Mouse (Mus musculus): ENCODE measurements around the gene Ifna16. TPM values are rescaled to one million over a fixed set of nuclear protein-coding genes. Genes with fewer than 3 reads are reported as not detected.

Gene Ifna16
- total RNA-seq, 2 experiments from 2014 or later, result not detected

GRCm38 (mm10) chr4:88642526-88642925 is 34.2 kb downstream of the Ifna16 start:
- DNase-seq, result no peak

GRCm38 (mm10) chr4:88641077-88641831 is 35.5 kb downstream of the Ifna16 start:
- peak; percentile 99 for DNase-seq

GRCm38 (mm10) chr4:88640704-88641076 is 36.0 kb downstream of the Ifna16 start:
- DNase-seq, result no peak

GRCm38 (mm10) chr4:88634311-88634710 is 42.4 kb downstream of the Ifna16 start, which contains the start of gene C87499:
TSS of gene C87499 (minus strand) at chr4:88634411.
- DNase-seq, result no peak

Other genes with a start within 250 kb of the Ifna16 start
- gene Hacd4, start 238.0 kb downstream of the Ifna16 start, total RNA-seq (2021), result 1 to 10 TPM; 4.7 to 4.8 TPM
- not detected for gene Ifnb1, start 154.2 kb downstream of the Ifna16 start, total RNA-seq (2021)
- not detected for gene Ifna15, start 118.7 kb downstream of the Ifna16 start, total RNA-seq (2021)
- gene Ifna14, start 105.1 kb downstream of the Ifna16 start, total RNA-seq (2021), result not detected
- gene Ifna9, start 84.5 kb downstream of the Ifna16 start, total RNA-seq (2021), result not detected
- gene Ifna12, start 73.5 kb downstream of the Ifna16 start, total RNA-seq (2021), result not detected
- not detected for gene C87499, start 42.5 kb downstream of the Ifna16 start, total RNA-seq (2021)
- not detected for gene Ifna13, start 32.5 kb downstream of the Ifna16 start, total RNA-seq (2021)
- gene Ifna2, start 7.0 kb upstream of the Ifna16 start, total RNA-seq (2021), result not detected
- gene Ifnab, start 14.4 kb upstream of the Ifna16 start, total RNA-seq (2021), result not detected
- under 1 TPM; 0.36 to 0.52 TPM for gene Gm26566, start 44.9 kb upstream of the Ifna16 start, total RNA-seq (2021)
- gene Klhl9, start 45.5 kb upstream of the Ifna16 start, total RNA-seq (2021), result 10 to 100 TPM; 89.6 to 91.9 TPM
- gene Gm13271, start 77.9 kb upstream of the Ifna16 start, total RNA-seq (2021), result not detected
- gene Gm13283, start 83.2 kb upstream of the Ifna16 start, total RNA-seq (2021), result not detected
- gene Gm13290, start 96.9 kb upstream of the Ifna16 start, total RNA-seq (2021), result not detected
- not detected for gene Gm13289, start 100.0 kb upstream of the Ifna16 start, total RNA-seq (2021)
- not detected for gene Gm13272, start 102.9 kb upstream of the Ifna16 start, total RNA-seq (2021)
- under 1 TPM in 1 of 2 experiments, not detected in 1; 0.23 TPM for gene Ifnz, start 105.2 kb upstream of the Ifna16 start, total RNA-seq (2021)
- not detected for gene Gm13276, start 108.8 kb upstream of the Ifna16 start, total RNA-seq (2021)
- gene Gm13277, start 111.7 kb upstream of the Ifna16 start, total RNA-seq (2021), result not detected
- not detected for gene Gm13278, start 114.6 kb upstream of the Ifna16 start, total RNA-seq (2021)
- not detected for gene Gm13275, start 117.6 kb upstream of the Ifna16 start, total RNA-seq (2021)
- not detected for gene Gm13279, start 120.5 kb upstream of the Ifna16 start, total RNA-seq (2021)
- under 1 TPM in 1 of 2 experiments, not detected in 1; 0.31 TPM for gene Gm13285, start 122.7 kb upstream of the Ifna16 start, total RNA-seq (2021)
- gene Gm13287, start 126.3 kb upstream of the Ifna16 start, total RNA-seq (2021), result not detected
- under 1 TPM in 1 of 2 experiments, not detected in 1; 0.14 TPM for gene Gm13288, start 128.6 kb upstream of the Ifna16 start, total RNA-seq (2021)
- not detected for gene Ifna7, start 139.3 kb upstream of the Ifna16 start, total RNA-seq (2021)
- not detected for gene Ifna11, start 143.0 kb upstream of the Ifna16 start, total RNA-seq (2021)
- gene Ifna6, start 150.5 kb upstream of the Ifna16 start, total RNA-seq (2021), result not detected
- gene Ifna5, start 158.6 kb upstream of the Ifna16 start, total RNA-seq (2021), result not detected
- not detected for gene Ifna4, start 164.9 kb upstream of the Ifna16 start, total RNA-seq (2021)
- not detected for gene Ifna1, start 173.2 kb upstream of the Ifna16 start, total RNA-seq (2021)
- gene Ifne, start 203.3 kb upstream of the Ifna16 start, total RNA-seq (2021), result not detected

Data from heart, postnatal 4 days (tissue).